Mouse (Mus musculus): Measurements from ENCODE around the gene St3gal3. TPM values are rescaled to one million over a fixed set of nuclear protein-coding genes. Genes with fewer than 3 reads are reported as not detected.

The St3gal3 gene
- polyA plus RNA-seq, 1 experiment from 2014 or later: 8.1 TPM

- Histone ChIP-seq H3K9ac (no peak overlapping the region), H3K36me3 (no peaks in the 10 kb centered on the region), H3K9me3 (no peaks in the 10 kb centered on the region), H3K4me1 (peaks cover 16% of the 10 kb centered on the region), H3K27me3 (no peaks in the 10 kb centered on the region), H3K4me2 (peak overlapping the region; percentile 20; the same call in 1 of the 2 replicates), H3K27ac (no peak overlapping the region), H3K4me3 (no peak overlapping the region)
- ATAC-seq (ENCODE audit: borderline replicate concordance, extremely low read depth, low FRiP score, low TSS enrichment): peak; percentile 86
- 24% methylated on average over 14 of the region's 14 CpGs for WGBS
Observed at GRCm38 (mm10) chr4:118083217-118083951, 51.3 kb downstream of the St3gal3 start.

- ATAC-seq (ENCODE audit: borderline replicate concordance, extremely low read depth, low FRiP score, low TSS enrichment): no peak
- H3K9me3 ChIP-seq: no peaks in the 10 kb centered on the region
- 84% methylated on average over 18 of the region's 18 CpGs for WGBS
- H3K4me3 ChIP-seq: no peak overlapping the region
- H3K4me1 ChIP-seq: peaks cover 16% of the 10 kb centered on the region
- no peaks in the 10 kb centered on the region for H3K36me3 ChIP-seq
- H3K9ac ChIP-seq: no peak overlapping the region
- H3K27ac ChIP-seq: no peak overlapping the region
- no peaks in the 10 kb centered on the region for H3K27me3 ChIP-seq
- H3K4me2 ChIP-seq: no peak overlapping the region
Observed at GRCm38 (mm10) chr4:118081608-118082331, 52.9 kb downstream of the St3gal3 start.

GRCm38 (mm10) chr4:118080481-118080880, 54.2 kb downstream of the St3gal3 start:
- 43% methylated on average over 8 of the region's 8 CpGs for WGBS
- no peak for ATAC-seq (ENCODE audit: borderline replicate concordance, extremely low read depth, low FRiP score, low TSS enrichment)
- Histone ChIP-seq H3K9me3 (no peaks in the 10 kb centered on the region), H3K4me2 (no peak overlapping the region), H3K27me3 (no peaks in the 10 kb centered on the region), H3K9ac (no peak overlapping the region), H3K4me3 (no peak overlapping the region), H3K27ac (no peak overlapping the region), H3K4me1 (peaks cover 16% of the 10 kb centered on the region), H3K36me3 (no peaks in the 10 kb centered on the region)

- WGBS: 81% methylated on average over 8 of the region's 8 CpGs
- Histone ChIP-seq H3K4me3 (no peak overlapping the region), H3K27ac (no peak overlapping the region), H3K9me3 (no peaks in the 10 kb centered on the region), H3K4me1 (peaks cover 7% of the 10 kb centered on the region), H3K27me3 (no peaks in the 10 kb centered on the region), H3K4me2 (no peak overlapping the region), H3K9ac (no peak overlapping the region), H3K36me3 (no peaks in the 10 kb centered on the region)
- no peak for ATAC-seq (ENCODE audit: borderline replicate concordance, extremely low read depth, low FRiP score, low TSS enrichment)
Observed at GRCm38 (mm10) chr4:118079195-118079594, 55.5 kb downstream of the St3gal3 start.

GRCm38 (mm10) chr4:118078576-118078975, 56.1 kb downstream of the St3gal3 start:
- ATAC-seq (ENCODE audit: borderline replicate concordance, extremely low read depth, low FRiP score, low TSS enrichment): no peak
- no peaks in the 10 kb centered on the region for H3K27me3 ChIP-seq
- no peak overlapping the region for H3K4me2 ChIP-seq
- H3K4me3 ChIP-seq: no peak overlapping the region
- WGBS: 90% methylated on average over 9 of the region's 9 CpGs
- H3K27ac ChIP-seq: no peak overlapping the region
- peaks cover 4% of the 10 kb centered on the region for H3K4me1 ChIP-seq
- no peaks in the 10 kb centered on the region for H3K9me3 ChIP-seq
- H3K36me3 ChIP-seq: no peaks in the 10 kb centered on the region
- no peak overlapping the region for H3K9ac ChIP-seq

- no peaks in the 10 kb centered on the region for H3K4me1 ChIP-seq
- ATAC-seq (ENCODE audit: borderline replicate concordance, extremely low read depth, low FRiP score, low TSS enrichment): no peak
- H3K27ac ChIP-seq: no peak overlapping the region
- H3K9ac ChIP-seq: no peak overlapping the region
- no peaks in the 10 kb centered on the region for H3K27me3 ChIP-seq
- H3K36me3 ChIP-seq: no peaks in the 10 kb centered on the region
- H3K4me3 ChIP-seq: no peak overlapping the region
- H3K9me3 ChIP-seq: no peaks in the 10 kb centered on the region
- WGBS: 45% methylated on average over 12 of the region's 12 CpGs
- H3K4me2 ChIP-seq: no peak overlapping the region
Observed at GRCm38 (mm10) chr4:118077293-118077752, 57.4 kb downstream of the St3gal3 start.

- Histone ChIP-seq H3K36me3 (no peaks in the 10 kb centered on the region), H3K9me3 (no peaks in the 10 kb centered on the region), H3K27ac (no peak overlapping the region), H3K9ac (no peak overlapping the region), H3K4me3 (no peak overlapping the region), H3K4me2 (no peak overlapping the region), H3K27me3 (no peaks in the 10 kb centered on the region), H3K4me1 (no peaks in the 10 kb centered on the region)
- ATAC-seq (ENCODE audit: borderline replicate concordance, extremely low read depth, low FRiP score, low TSS enrichment): no peak
- WGBS: 78% methylated on average over 1 of the region's 1 CpGs
Observed at GRCm38 (mm10) chr4:118076648-118077047, 58.1 kb downstream of the St3gal3 start.

- Histone ChIP-seq H3K4me1 (no peaks in the 10 kb centered on the region), H3K9me3 (no peaks in the 10 kb centered on the region), H3K4me2 (no peak overlapping the region), H3K4me3 (no peak overlapping the region), H3K27me3 (no peaks in the 10 kb centered on the region), H3K9ac (no peak overlapping the region), H3K36me3 (no peaks in the 10 kb centered on the region), H3K27ac (no peak overlapping the region)
- ATAC-seq (ENCODE audit: borderline replicate concordance, extremely low read depth, low FRiP score, low TSS enrichment): no peak
- WGBS: 88% methylated on average over 9 of the region's 9 CpGs
Observed at GRCm38 (mm10) chr4:118075343-118075742, 59.4 kb downstream of the St3gal3 start.

- no peak for ATAC-seq (ENCODE audit: borderline replicate concordance, extremely low read depth, low FRiP score, low TSS enrichment)
- H3K4me1 ChIP-seq: no peaks in the 10 kb centered on the region
- H3K27ac ChIP-seq: no peak overlapping the region
- no peaks in the 10 kb centered on the region for H3K9me3 ChIP-seq
- no peaks in the 10 kb centered on the region for H3K27me3 ChIP-seq
- H3K4me2 ChIP-seq: no peak overlapping the region
- WGBS: 90% methylated on average over 4 of the region's 4 CpGs
- no peak overlapping the region for H3K9ac ChIP-seq
- no peaks in the 10 kb centered on the region for H3K36me3 ChIP-seq
- no peak overlapping the region for H3K4me3 ChIP-seq
Observed at GRCm38 (mm10) chr4:118074236-118074635, 60.5 kb downstream of the St3gal3 start.

GRCm38 (mm10) chr4:118073128-118073527, 61.6 kb downstream of the St3gal3 start:
- Histone ChIP-seq H3K36me3 (no peaks in the 10 kb centered on the region), H3K4me2 (no peak overlapping the region), H3K27ac (no peak overlapping the region), H3K9ac (no peak overlapping the region), H3K4me3 (no peak overlapping the region), H3K27me3 (no peaks in the 10 kb centered on the region), H3K4me1 (no peaks in the 10 kb centered on the region), H3K9me3 (no peaks in the 10 kb centered on the region)
- no peak for ATAC-seq (ENCODE audit: borderline replicate concordance, extremely low read depth, low FRiP score, low TSS enrichment)
- 75% methylated on average over 6 of the region's 6 CpGs for WGBS

- no peak overlapping the region for H3K9ac ChIP-seq
- no peaks in the 10 kb centered on the region for H3K4me1 ChIP-seq
- H3K9me3 ChIP-seq: no peaks in the 10 kb centered on the region
- H3K4me3 ChIP-seq: no peak overlapping the region
- no peak overlapping the region for H3K27ac ChIP-seq
- H3K27me3 ChIP-seq: no peaks in the 10 kb centered on the region
- H3K36me3 ChIP-seq: no peaks in the 10 kb centered on the region
- H3K4me2 ChIP-seq: no peak overlapping the region
- no peak for ATAC-seq (ENCODE audit: borderline replicate concordance, extremely low read depth, low FRiP score, low TSS enrichment)
- WGBS: 69% methylated on average over 7 of the region's 7 CpGs
Observed at GRCm38 (mm10) chr4:118071891-118072290, 62.8 kb downstream of the St3gal3 start.
